Mouse (Mus musculus) ES-Bruce4 (cell line): ENCODE measurements around the gene Coa3. TPM values are rescaled to one million over a fixed set of nuclear protein-coding genes. Genes with fewer than 3 reads are reported as not detected.

Source experiments
- H3K27ac ChIP-seq: 2 replicates; pipeline ENCODE4 v1.5.1; 2012; ENCODE audit warnings: low read length, inconsistent platforms; ENCODE audit not compliant: insufficient read depth
- H3K27me3 ChIP-seq: 2 replicates; pipeline ENCODE4 v1.6.1; 2012; ENCODE audit warnings: mild to moderate bottlenecking, low read length, inconsistent platforms; ENCODE audit not compliant: control insufficient read depth, poor library complexity, insufficient read depth, severe bottlenecking
- H3K36me3 ChIP-seq: 2 replicates; pipeline ENCODE4 v1.6.1; 2012; ENCODE audit warnings: inconsistent platforms, mild to moderate bottlenecking, low read length, moderate library complexity; ENCODE audit not compliant: control insufficient read depth, poor library complexity, insufficient read depth, severe bottlenecking
- H3K4me1 ChIP-seq: one replicate; pipeline ENCODE4 v1.8.1; 2011; ENCODE audit warnings: low read length; ENCODE audit not compliant: control insufficient read depth, insufficient read depth
- H3K4me3 ChIP-seq: 2 replicates; pipeline ENCODE4 v1.5.1; 2011; ENCODE audit warnings: low read depth, mild to moderate bottlenecking, low read length
- H3K9ac ChIP-seq: 2 replicates; pipeline ENCODE4 v1.6.1; 2012; ENCODE audit warnings: low read depth, mild to moderate bottlenecking, inconsistent platforms; ENCODE audit not compliant: poor library complexity, severe bottlenecking
- H3K9me3 ChIP-seq: replicated peaks from 2 replicates; pipeline ENCODE4 v1.6.1; 2012; ENCODE audit warnings: mild to moderate bottlenecking, low read length, inconsistent platforms; ENCODE audit not compliant: control insufficient read depth, poor library complexity, insufficient read depth, severe bottlenecking
- CTCF ChIP-seq: IDR thresholded peaks from one replicate; pipeline ENCODE4 v1.8.1; 2011; ENCODE audit warnings: low read depth, low read length
- EP300 ChIP-seq: IDR thresholded peaks from 2 replicates; pipeline ENCODE4 v1.6.1; 2011; ENCODE audit warnings: low read depth, low read length; ENCODE audit not compliant: insufficient read depth
- POLR2A ChIP-seq: IDR thresholded peaks from one replicate; pipeline ENCODE4 v1.8.1; 2011; ENCODE audit warnings: low read length; ENCODE audit not compliant: insufficient read depth
- polyA plus RNA-seq: library from polyadenylated mRNA; stranded (reverse); fragments of >200 nt; gene quantifications from 2 replicates; pipeline ENCODE4 v1.2.4, GENCODE M21; 2011; ENCODE audit warnings: low read depth; ENCODE audit not compliant: missing spikeins, insufficient read depth, insufficient read length

Gene Coa3
- polyA plus RNA-seq, 1 experiment, result 44.8 TPM

GRCm38 (mm10) chr11:101263989-101264280 lies 15.0 kb downstream of the Coa3 start:
- H3K27ac ChIP-seq, result no peak overlapping the region
- H3K36me3 ChIP-seq, result no peaks in the 10 kb centered on the region
- peaks cover 8% of the 10 kb centered on the region; the same call in 1 of the 2 replicates for H3K27me3 ChIP-seq
- no peaks in the 10 kb centered on the region for H3K9me3 ChIP-seq
- peaks cover 2% of the 10 kb centered on the region for H3K4me1 ChIP-seq
- H3K4me3 ChIP-seq, result no peak overlapping the region
- H3K9ac ChIP-seq, result no peak overlapping the region
- no peak for TF ChIP-seq POLR2A
- TF ChIP-seq EP300, result no peak
- TF ChIP-seq CTCF, result no peak

- Histone ChIP-seq H3K4me3 (no peak overlapping the region), H3K27me3 (peaks cover 8% of the 10 kb centered on the region; the same call in 1 of the 2 replicates)
Measured at GRCm38 (mm10) chr11:101263138-101263988, 15.6 kb downstream of the Coa3 start.

GRCm38 (mm10) chr11:101262272-101262967 lies 16.5 kb downstream of the Coa3 start:
- H3K9ac ChIP-seq, result no peak overlapping the region
- H3K27ac ChIP-seq, result no peak overlapping the region
- H3K36me3 ChIP-seq, result 0 out of 2 replicates have a peak, but pooled peaks cover under 1% of the 10 kb centered on the region
- TF ChIP-seq POLR2A, result no peak
- peaks cover 2% of the 10 kb centered on the region for H3K4me1 ChIP-seq
- peaks cover 8% of the 10 kb centered on the region; the same call in 1 of the 2 replicates for H3K27me3 ChIP-seq
- H3K9me3 ChIP-seq, result no peaks in the 10 kb centered on the region
- 0 out of 2 replicates have a peak overlapping the region, but pooled peaks have one; percentile 9 for H3K4me3 ChIP-seq

More at GRCm38 (mm10) chr11:101263138-101263988, 15.6 kb downstream of the Coa3 start:
- TF ChIP-seq EP300 (no peak), POLR2A (no peak), CTCF (no peak)
- H3K9me3 ChIP-seq, result no peaks in the 10 kb centered on the region
- no peaks in the 10 kb centered on the region for H3K36me3 ChIP-seq
- H3K4me1 ChIP-seq, result peaks cover 2% of the 10 kb centered on the region
- no peak overlapping the region for H3K27ac ChIP-seq
- H3K9ac ChIP-seq, result no peak overlapping the region

- H3K9me3 ChIP-seq, result no peaks in the 10 kb centered on the region
- TF ChIP-seq POLR2A (no peak), CTCF (no peak), EP300 (no peak)
- no peak overlapping the region for H3K27ac ChIP-seq
- H3K4me3 ChIP-seq, result peak overlapping the region; percentile 58
- H3K27me3 ChIP-seq, result 0 out of 2 replicates have a peak, but pooled peaks cover 5% of the 10 kb centered on the region
- H3K9ac ChIP-seq, result peak overlapping the region; percentile 71
- peaks cover 2% of the 10 kb centered on the region for H3K4me1 ChIP-seq
- H3K36me3 ChIP-seq, result 0 out of 2 replicates have a peak, but pooled peaks cover 10% of the 10 kb centered on the region
Measured at GRCm38 (mm10) chr11:101260826-101261380, 18.0 kb downstream of the Coa3 start.

GRCm38 (mm10) chr11:101259948-101260825 lies 18.7 kb downstream of the Coa3 start, which contains the start of gene Wnk4:
Gene Wnk4, plus strand, starts transcription at chr11:101260567.
- Histone ChIP-seq H3K36me3 (0 out of 2 replicates have a peak, but pooled peaks cover 12% of the 10 kb centered on the region), H3K9me3 (no peaks in the 10 kb centered on the region), H3K4me1 (peaks cover 2% of the 10 kb centered on the region), H3K27ac (no peak within 1 kb of the TSS), H3K27me3 (0 out of 2 replicates have a peak, but pooled peaks cover 4% of the 10 kb centered on the region), H3K9ac (peak within 1 kb of the TSS; percentile 71), H3K4me3 (peak within 1 kb of the TSS; percentile 58)
- TF ChIP-seq CTCF, result no peak
- TF ChIP-seq EP300, result 0 out of 2 replicates have a peak, but pooled peaks have one; percentile 3
